Mouse (Mus musculus): ENCODE results near the gene Klf12. TPM values are rescaled to one million over a fixed set of nuclear protein-coding genes. Genes with fewer than 3 reads are reported as not detected.

The Klf12 gene
- polyA plus RNA-seq, 1 experiment from 2014 or later: 26.8 TPM

GRCm38 (mm10) chr14:99944221-99945108 is 340.0 kb downstream of the Klf12 start:
- Histone ChIP-seq H3K36me3 (ENCODE audit: control insufficient read depth, insufficient read depth, low read length) (no peaks in the 10 kb centered on the region), H3K4me3 (ENCODE audit: low read depth, low read length) (no peak overlapping the region), H3K9ac (ENCODE audit: low read length) (no peak overlapping the region), H3K27me3 (ENCODE audit: control insufficient read depth, insufficient read depth, low read length) (no peaks in the 10 kb centered on the region), H3K4me2 (ENCODE audit: low read depth) (no peak overlapping the region), H3K4me1 (ENCODE audit: control insufficient read depth, insufficient read depth, low read length) (peaks cover 17% of the 10 kb centered on the region), H3K9me3 (ENCODE audit: control insufficient read depth, low read length) (no peaks in the 10 kb centered on the region), H3K27ac (ENCODE audit: low read depth, low read length) (peak overlapping the region; percentile 45)
- WGBS: 55% methylated on average over 17 of the region's 17 CpGs
- ATAC-seq (ENCODE audit: insufficient read depth, low FRiP score, low TSS enrichment) (peak; percentile 84), DNase-seq (ENCODE audit: low spot score) (peak; percentile 55)

GRCm38 (mm10) chr14:99943156-99943555 is 341.3 kb downstream of the Klf12 start:
- no peak overlapping the region for H3K9ac ChIP-seq (ENCODE audit: low read length)
- no peaks in the 10 kb centered on the region for H3K27me3 ChIP-seq (ENCODE audit: control insufficient read depth, insufficient read depth, low read length)
- DNase-seq (ENCODE audit: low spot score) (peak; percentile 79), ATAC-seq (ENCODE audit: insufficient read depth, low FRiP score, low TSS enrichment) (peak; percentile 82)
- peak overlapping the region; percentile 49; the same call in 1 of the 2 replicates for H3K27ac ChIP-seq (ENCODE audit: low read depth, low read length)
- no peaks in the 10 kb centered on the region for H3K9me3 ChIP-seq (ENCODE audit: control insufficient read depth, low read length)
- H3K36me3 ChIP-seq (ENCODE audit: control insufficient read depth, insufficient read depth, low read length): no peaks in the 10 kb centered on the region
- WGBS: 32% methylated on average over 8 of the region's 8 CpGs
- no peak overlapping the region for H3K4me3 ChIP-seq (ENCODE audit: low read depth, low read length)
- peaks cover 17% of the 10 kb centered on the region for H3K4me1 ChIP-seq (ENCODE audit: control insufficient read depth, insufficient read depth, low read length)
- no peak overlapping the region for H3K4me2 ChIP-seq (ENCODE audit: low read depth)

- Histone ChIP-seq H3K4me3 (ENCODE audit: low read depth, low read length) (no peak overlapping the region), H3K4me1 (ENCODE audit: control insufficient read depth, insufficient read depth, low read length) (no peaks in the 10 kb centered on the region), H3K36me3 (ENCODE audit: control insufficient read depth, insufficient read depth, low read length) (no peaks in the 10 kb centered on the region), H3K9ac (ENCODE audit: low read length) (no peak overlapping the region), H3K27me3 (ENCODE audit: control insufficient read depth, insufficient read depth, low read length) (no peaks in the 10 kb centered on the region), H3K9me3 (ENCODE audit: control insufficient read depth, low read length) (no peaks in the 10 kb centered on the region), H3K4me2 (ENCODE audit: low read depth) (no peak overlapping the region), H3K27ac (ENCODE audit: low read depth, low read length) (no peak overlapping the region)
- DNase-seq (ENCODE audit: low spot score): no peak
- no peak for ATAC-seq (ENCODE audit: insufficient read depth, low FRiP score, low TSS enrichment)
- 83% methylated on average over 5 of the region's 5 CpGs for WGBS
These were observed 351.0 kb downstream of the Klf12 start for GRCm38 (mm10) chr14:99933456-99933855.

- 7% methylated on average over 4 of the region's 4 CpGs for WGBS
- peak; percentile 82 for DNase-seq (ENCODE audit: low spot score)
- Histone ChIP-seq H3K27ac (ENCODE audit: low read depth, low read length) (no peak overlapping the region), H3K9me3 (ENCODE audit: control insufficient read depth, low read length) (no peaks in the 10 kb centered on the region), H3K4me3 (ENCODE audit: low read depth, low read length) (no peak overlapping the region), H3K36me3 (ENCODE audit: control insufficient read depth, insufficient read depth, low read length) (no peaks in the 10 kb centered on the region), H3K9ac (ENCODE audit: low read length) (no peak overlapping the region), H3K4me2 (ENCODE audit: low read depth) (no peak overlapping the region), H3K27me3 (ENCODE audit: control insufficient read depth, insufficient read depth, low read length) (no peaks in the 10 kb centered on the region), H3K4me1 (ENCODE audit: control insufficient read depth, insufficient read depth, low read length) (no peaks in the 10 kb centered on the region)
- peak; percentile 67; the same call in 1 of the 2 replicates for ATAC-seq (ENCODE audit: insufficient read depth, low FRiP score, low TSS enrichment)
These were observed 352.6 kb downstream of the Klf12 start for GRCm38 (mm10) chr14:99931879-99932278.

GRCm38 (mm10) chr14:99911912-99912311 is 372.6 kb downstream of the Klf12 start:
- no peaks in the 10 kb centered on the region for H3K4me1 ChIP-seq (ENCODE audit: control insufficient read depth, insufficient read depth, low read length)
- no peak overlapping the region for H3K4me3 ChIP-seq (ENCODE audit: low read depth, low read length)
- DNase-seq (ENCODE audit: low spot score): no peak
- H3K4me2 ChIP-seq (ENCODE audit: low read depth): no peak overlapping the region
- peak; percentile 53; the same call in 1 of the 2 replicates for ATAC-seq (ENCODE audit: insufficient read depth, low FRiP score, low TSS enrichment)
- H3K27ac ChIP-seq (ENCODE audit: low read depth, low read length): no peak overlapping the region
- 42% methylated on average over 3 of the region's 3 CpGs for WGBS
- no peaks in the 10 kb centered on the region for H3K9me3 ChIP-seq (ENCODE audit: control insufficient read depth, low read length)
- no peak overlapping the region for H3K9ac ChIP-seq (ENCODE audit: low read length)
- no peaks in the 10 kb centered on the region for H3K27me3 ChIP-seq (ENCODE audit: control insufficient read depth, insufficient read depth, low read length)
- no peaks in the 10 kb centered on the region for H3K36me3 ChIP-seq (ENCODE audit: control insufficient read depth, insufficient read depth, low read length)

GRCm38 (mm10) chr14:99910876-99911275 is 373.6 kb downstream of the Klf12 start:
- no peak for ATAC-seq (ENCODE audit: insufficient read depth, low FRiP score, low TSS enrichment)
- Histone ChIP-seq H3K4me1 (ENCODE audit: control insufficient read depth, insufficient read depth, low read length) (no peaks in the 10 kb centered on the region), H3K9ac (ENCODE audit: low read length) (no peak overlapping the region), H3K9me3 (ENCODE audit: control insufficient read depth, low read length) (no peaks in the 10 kb centered on the region), H3K27ac (ENCODE audit: low read depth, low read length) (no peak overlapping the region), H3K4me3 (ENCODE audit: low read depth, low read length) (no peak overlapping the region), H3K36me3 (ENCODE audit: control insufficient read depth, insufficient read depth, low read length) (no peaks in the 10 kb centered on the region), H3K27me3 (ENCODE audit: control insufficient read depth, insufficient read depth, low read length) (no peaks in the 10 kb centered on the region), H3K4me2 (ENCODE audit: low read depth) (no peak overlapping the region)
- no peak for DNase-seq (ENCODE audit: low spot score)
- WGBS: 68% methylated on average over 2 of the region's 5 CpGs

GRCm38 (mm10) chr14:99900902-99901301 is 383.6 kb downstream of the Klf12 start:
- Histone ChIP-seq H3K36me3 (ENCODE audit: control insufficient read depth, insufficient read depth, low read length) (no peaks in the 10 kb centered on the region), H3K4me3 (ENCODE audit: low read depth, low read length) (no peak overlapping the region), H3K27ac (ENCODE audit: low read depth, low read length) (no peak overlapping the region), H3K27me3 (ENCODE audit: control insufficient read depth, insufficient read depth, low read length) (no peaks in the 10 kb centered on the region), H3K4me2 (ENCODE audit: low read depth) (no peak overlapping the region), H3K4me1 (ENCODE audit: control insufficient read depth, insufficient read depth, low read length) (no peaks in the 10 kb centered on the region), H3K9ac (ENCODE audit: low read length) (no peak overlapping the region), H3K9me3 (ENCODE audit: control insufficient read depth, low read length) (no peaks in the 10 kb centered on the region)
- ATAC-seq (ENCODE audit: insufficient read depth, low FRiP score, low TSS enrichment) (no peak), DNase-seq (ENCODE audit: low spot score) (no peak)
- WGBS: 96% methylated on average over 3 of the region's 3 CpGs

- Histone ChIP-seq H3K9me3 (ENCODE audit: control insufficient read depth, low read length) (no peaks in the 10 kb centered on the region), H3K36me3 (ENCODE audit: control insufficient read depth, insufficient read depth, low read length) (no peaks in the 10 kb centered on the region), H3K27ac (ENCODE audit: low read depth, low read length) (no peak overlapping the region), H3K27me3 (ENCODE audit: control insufficient read depth, insufficient read depth, low read length) (no peaks in the 10 kb centered on the region), H3K9ac (ENCODE audit: low read length) (no peak overlapping the region), H3K4me2 (ENCODE audit: low read depth) (no peak overlapping the region), H3K4me3 (ENCODE audit: low read depth, low read length) (no peak overlapping the region), H3K4me1 (ENCODE audit: control insufficient read depth, insufficient read depth, low read length) (no peaks in the 10 kb centered on the region)
- DNase-seq (ENCODE audit: low spot score): no peak
- 74% methylated on average over 3 of the region's 3 CpGs for WGBS
- no peak for ATAC-seq (ENCODE audit: insufficient read depth, low FRiP score, low TSS enrichment)
These were observed 385.6 kb downstream of the Klf12 start for GRCm38 (mm10) chr14:99898861-99899260.

All from neural tube, embryonic 11.5 days (tissue).